Mouse (Mus musculus) thymus, adult 2 months (tissue): ENCODE measurements around the gene Tex22. TPM values are rescaled to one million over a fixed set of nuclear protein-coding genes. Genes with fewer than 3 reads are reported as not detected.

Source experiments
- DNase-seq: peaks from one replicate; pipeline ENCODE4 v3.0.0; 2021
- H3K27ac ChIP-seq: fragments of 200-500 bp; 2 replicates; pipeline ENCODE4 v1.5.1; 2012; ENCODE audit warnings: low read length, control low read depth; ENCODE audit not compliant: control insufficient read depth, insufficient read depth
- H3K27me3 ChIP-seq: fragments of 200-500 bp; 2 replicates; pipeline ENCODE4 v1.6.1; 2012; ENCODE audit warnings: mild to moderate bottlenecking, low read length, moderate library complexity, mixed read lengths; ENCODE audit not compliant: control insufficient read depth, insufficient read depth
- H3K36me3 ChIP-seq: fragments of 200-500 bp; 2 replicates; pipeline ENCODE4 v1.6.1; 2012; ENCODE audit warnings: mild to moderate bottlenecking, low read length, moderate library complexity; ENCODE audit not compliant: control insufficient read depth, insufficient read depth
- H3K4me1 ChIP-seq: fragments of 200-500 bp; replicated peaks from 2 replicates; pipeline ENCODE4 v1.6.1; 2012; ENCODE audit warnings: low read length; ENCODE audit not compliant: control insufficient read depth, insufficient read depth
- H3K4me3 ChIP-seq: fragments of 200-500 bp; 2 replicates; pipeline ENCODE4 v1.5.1; 2012; ENCODE audit warnings: mild to moderate bottlenecking, low read length, control low read depth, moderate library complexity; ENCODE audit not compliant: control insufficient read depth, insufficient read depth
- CTCF ChIP-seq: fragments of 200-500 bp; IDR thresholded peaks from 2 replicates; pipeline ENCODE4 v1.5.1; 2012; ENCODE audit warnings: mild to moderate bottlenecking, control low read depth, low read length, moderate library complexity, borderline replicate concordance; ENCODE audit not compliant: control insufficient read depth, poor library complexity, insufficient read depth; ENCODE audit errors: extremely low read depth
- POLR2A ChIP-seq: fragments of 200-500 bp; IDR thresholded peaks from 2 replicates; pipeline ENCODE4 v1.6.1; 2012; ENCODE audit warnings: mild to moderate bottlenecking, low read length, control low read depth, moderate library complexity; ENCODE audit not compliant: control insufficient read depth, poor library complexity, insufficient read depth; ENCODE audit errors: extremely low read depth
- WGBS: fragments of 180-500 bp; shearing (Covaris S2); methylation state at CpG from one replicate; pipeline ENCODE4 v1.1.7; 2018; 5-methylcytosine and 5-hydroxymethylcytosine counted together
- polyA plus RNA-seq: library from polyadenylated mRNA; depleted of rRNA; stranded (reverse); fragments of >200 nt; gene quantifications from 2 replicates; pipeline ENCODE4 v1.2.3, GENCODE M21; 2012

Gene Tex22
- polyA plus RNA-seq, 1 experiment = 0.31 TPM

GRCm38 (mm10) chr12:113063700-113064099 is 10.6 kb upstream of the Tex22 start:
- H3K36me3 ChIP-seq = no peaks in the 10 kb centered on the region; the same call in 1 of the 2 replicates
- no peaks in the 10 kb centered on the region for H3K4me1 ChIP-seq
- H3K27me3 ChIP-seq = no peaks in the 10 kb centered on the region
- DNase-seq = no peak
- H3K4me3 ChIP-seq = no peak overlapping the region
- 95% methylated on average over 7 of the region's 7 CpGs for WGBS
- TF ChIP-seq POLR2A (no peak), CTCF (no peak)
- no peak overlapping the region for H3K27ac ChIP-seq

GRCm38 (mm10) chr12:113068002-113068401 is 6.3 kb upstream of the Tex22 start:
- no peak overlapping the region for H3K27ac ChIP-seq
- H3K4me3 ChIP-seq = no peak overlapping the region
- H3K36me3 ChIP-seq = no peaks in the 10 kb centered on the region
- H3K4me1 ChIP-seq = no peaks in the 10 kb centered on the region
- no peak for TF ChIP-seq POLR2A
- TF ChIP-seq CTCF = no peak
- WGBS = 68% methylated on average over 7 of the region's 7 CpGs
- no peak for DNase-seq
- no peaks in the 10 kb centered on the region for H3K27me3 ChIP-seq

DNA sequence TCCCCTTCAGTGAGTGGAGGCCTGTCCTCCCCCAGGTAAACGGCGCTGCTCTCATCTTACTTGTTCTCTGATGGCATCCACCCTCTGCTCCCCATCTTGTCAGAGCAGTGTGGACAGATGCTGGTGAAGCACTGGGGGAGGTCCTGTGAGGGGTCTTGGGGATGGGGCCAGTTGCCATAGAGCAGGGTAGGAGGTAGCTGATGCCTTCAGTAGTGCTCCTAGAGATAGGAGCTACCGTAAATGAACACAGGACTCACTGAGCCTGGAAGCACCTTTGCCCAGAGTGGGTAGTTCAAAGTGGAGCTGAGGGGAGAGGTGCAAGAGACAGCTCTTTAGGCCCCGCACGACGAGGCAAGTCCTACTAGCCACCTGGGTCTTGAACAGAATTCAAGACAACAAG is 4.9 kb upstream of the Tex22 start:
- no peak for TF ChIP-seq POLR2A
- no peak for TF ChIP-seq CTCF
- no peak for DNase-seq
- H3K36me3 ChIP-seq = no peaks in the 10 kb centered on the region

DNA sequence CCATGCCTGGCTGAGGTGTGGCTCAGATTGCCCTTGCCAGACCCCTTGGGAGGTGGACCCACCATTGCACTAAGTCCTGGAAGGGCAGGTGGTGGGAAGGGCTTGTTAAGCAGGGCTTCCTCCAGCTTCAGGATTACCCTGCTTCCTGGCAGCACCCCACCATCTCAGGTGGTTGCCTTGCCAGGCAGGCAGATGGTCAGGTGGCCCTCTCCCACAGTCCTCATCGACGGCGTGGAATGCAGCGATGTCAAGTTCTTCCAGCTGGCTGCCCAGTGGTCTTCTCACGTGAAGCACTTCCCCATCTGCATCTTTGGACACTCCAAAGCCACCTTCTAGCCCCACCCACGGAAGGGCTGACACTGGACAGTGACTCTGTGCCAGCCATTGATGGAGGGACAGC is 3.0 kb upstream of the Tex22 start:
- DNase-seq = no peak
- WGBS = 91% methylated on average over 6 of the region's 6 CpGs
- H3K27me3 ChIP-seq = no peaks in the 10 kb centered on the region
- peaks cover 18% of the 10 kb centered on the region for H3K4me1 ChIP-seq
- H3K36me3 ChIP-seq = no peaks in the 10 kb centered on the region
- H3K4me3 ChIP-seq = no peak overlapping the region
- H3K27ac ChIP-seq = no peak overlapping the region
- TF ChIP-seq CTCF = no peak
- no peak for TF ChIP-seq POLR2A

More for the DNA sequence above, 4.9 kb upstream of the Tex22 start:
- WGBS = 97% methylated on average over 6 of the region's 6 CpGs
- peaks cover 12% of the 10 kb centered on the region for H3K4me1 ChIP-seq
- H3K27ac ChIP-seq = no peak overlapping the region
- no peak overlapping the region for H3K4me3 ChIP-seq
- H3K27me3 ChIP-seq = no peaks in the 10 kb centered on the region

- H3K4me3 ChIP-seq = no peak overlapping the region
- H3K36me3 ChIP-seq = no peaks in the 10 kb centered on the region
- peaks cover 18% of the 10 kb centered on the region for H3K4me1 ChIP-seq
- WGBS = 92% methylated on average over 6 of the region's 6 CpGs
- H3K27ac ChIP-seq = no peak overlapping the region
- DNase-seq = no peak
- no peaks in the 10 kb centered on the region for H3K27me3 ChIP-seq
- TF ChIP-seq POLR2A (no peak), CTCF (no peak)
Observed at GRCm38 (mm10) chr12:113071827-113072226, 2.5 kb upstream of the Tex22 start.

DNA sequence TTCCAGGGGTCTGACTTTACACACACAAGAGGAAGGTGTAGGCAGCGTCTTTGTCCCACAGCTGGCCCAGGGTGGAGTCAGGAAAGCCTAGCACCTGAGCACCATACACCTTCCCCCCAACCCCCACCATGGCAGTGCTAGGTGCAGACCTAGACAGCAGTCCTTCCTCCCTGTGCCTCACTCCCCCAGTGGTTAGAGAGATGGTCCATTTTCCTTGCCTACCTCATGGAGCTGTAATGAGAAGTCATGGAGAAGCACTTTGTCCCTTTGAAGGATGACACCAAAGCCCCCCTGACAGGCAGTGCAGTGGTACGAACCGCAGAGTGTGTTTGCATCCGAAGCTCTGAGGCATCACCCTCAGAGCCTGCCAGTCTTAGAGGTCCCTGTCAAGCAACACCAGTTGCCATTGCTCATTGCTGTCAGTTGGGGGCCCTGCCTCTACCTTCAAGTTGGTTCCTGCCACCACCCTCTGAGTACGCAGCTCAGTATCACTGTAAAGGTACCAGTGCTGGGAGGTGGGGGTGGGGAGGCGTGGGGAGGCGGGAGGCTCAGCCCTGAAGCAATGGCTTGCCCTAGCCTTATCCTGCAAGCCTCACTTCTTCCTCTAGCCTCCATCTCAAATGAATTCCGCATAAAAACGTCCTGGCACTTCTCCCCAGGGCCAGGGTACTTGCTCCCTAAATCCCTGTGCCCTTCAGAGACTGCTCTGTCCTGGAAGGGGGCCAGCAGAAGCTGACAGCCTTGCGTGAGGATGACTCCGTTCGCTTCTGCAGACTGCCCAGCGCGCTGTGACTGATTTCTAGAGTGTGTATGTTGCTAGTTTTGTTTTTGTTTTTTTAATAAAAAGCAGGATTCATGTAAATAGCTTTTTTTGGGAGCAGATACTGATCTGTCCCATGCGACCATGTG is 628 bp upstream of the Tex22 start:
- H3K4me1 ChIP-seq = peaks cover 18% of the 10 kb centered on the region
- WGBS = 17% methylated on average over 15 of the region's 15 CpGs
- H3K36me3 ChIP-seq = no peaks in the 10 kb centered on the region
- TF ChIP-seq POLR2A (no peak), CTCF (no peak)
- H3K27me3 ChIP-seq = no peaks in the 10 kb centered on the region
- H3K4me3 ChIP-seq = peak overlapping the region; percentile 54
- peak; percentile 33 for DNase-seq
- peak overlapping the region; percentile 46; the same call in 1 of the 2 replicates for H3K27ac ChIP-seq
